Mouse (Mus musculus) erythroblast, embryonic 14.5 days (primary cell): ENCODE data around the gene Thra.

Source experiments
- GATA1 ChIP-seq: IDR thresholded peaks from 2 replicates; pipeline ENCODE4 v1.6.1; 2012; ENCODE audit warnings: low read length, inconsistent platforms, mixed read lengths
- TAL1 ChIP-seq: IDR thresholded peaks from 3 replicates; pipeline ENCODE4 v1.6.1; 2012; ENCODE audit warnings: low read length, inconsistent platforms, mixed read lengths

DNA sequence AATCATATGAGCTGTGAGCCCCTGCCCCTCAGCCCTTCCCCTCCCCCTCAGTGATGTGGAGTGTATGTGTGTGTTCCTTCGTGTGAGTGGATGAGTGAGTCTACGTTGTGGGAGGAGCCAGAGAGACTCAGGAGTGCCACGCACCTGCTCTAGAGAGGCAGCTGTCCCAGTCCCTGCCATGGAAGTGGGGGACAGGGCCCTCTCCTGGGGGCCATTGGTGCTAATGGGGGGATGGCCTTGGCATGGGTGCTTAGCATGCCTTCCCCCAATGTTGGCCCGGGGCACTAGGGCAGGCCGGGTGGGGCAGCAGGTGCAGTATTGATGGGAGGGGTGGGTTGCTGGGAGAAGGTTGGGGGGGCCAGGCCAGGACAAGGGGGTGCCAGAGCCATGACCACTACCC, 26.4 kb downstream of the Thra start:
- TF ChIP-seq TAL1, result no peak
- no peak for TF ChIP-seq GATA1
